In the genomic region with DNA sequence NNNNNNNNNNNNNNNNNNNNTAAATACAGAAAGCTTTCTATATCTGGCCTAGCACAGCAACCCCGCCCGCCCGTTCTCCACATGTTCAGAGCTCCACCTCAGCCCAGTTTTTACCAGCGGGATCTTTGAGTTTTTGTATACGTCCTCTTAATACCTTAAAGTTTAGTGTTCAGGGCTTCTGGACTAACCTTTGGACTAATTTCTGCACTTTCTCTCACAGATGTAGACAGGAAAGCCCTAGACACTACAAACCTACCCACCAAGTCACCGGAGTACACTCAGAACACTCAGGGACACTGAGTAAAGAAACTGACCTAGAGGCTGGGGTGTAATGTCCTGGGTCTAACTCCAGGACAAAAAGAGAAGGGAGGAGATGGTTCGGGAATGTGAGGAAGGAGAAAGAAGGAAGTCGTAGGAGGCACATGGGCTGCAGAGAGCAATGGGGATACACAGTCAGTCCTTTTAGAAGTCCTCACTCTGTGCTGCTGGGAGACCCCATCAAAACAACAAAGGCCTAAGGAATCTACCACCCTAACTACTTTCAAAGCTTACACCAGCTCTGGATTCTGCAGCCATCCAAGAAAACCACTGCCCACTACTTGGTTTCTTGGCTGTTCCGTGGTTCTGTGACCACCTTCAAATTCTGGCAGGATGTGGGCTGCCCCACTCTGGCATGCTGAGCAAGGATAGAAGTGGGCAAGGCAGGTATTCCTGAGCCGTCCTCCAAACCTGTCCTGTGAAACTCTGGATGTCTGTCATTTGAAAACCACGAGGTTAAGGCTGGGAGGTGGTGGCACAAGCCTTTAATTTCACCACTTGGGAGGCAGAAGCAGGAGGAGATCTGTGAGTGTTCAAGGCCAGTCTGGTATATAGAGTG, we compare ENCODE assay signal across 8 mouse cellular contexts. TPM values are rescaled to one million over a fixed set of nuclear protein-coding genes. Genes with fewer than 3 reads are reported as not detected.
DNase-seq lines count a peak whose midpoint lies in the region; ATAC-seq and TF ChIP-seq lines count a peak whose summit lies in the region.

No protein-coding gene starts in this region.

- 0 out of 2 replicates have a peak overlapping the region, but pooled peaks have one; percentile 9 for H3K9ac ChIP-seq in kidney, embryonic 15.5 days
- H3K9ac ChIP-seq in MEL (ENCODE audit: control insufficient read depth, low read depth, low read length, poor library complexity, severe bottlenecking): peak overlapping the region; percentile 87
- peak overlapping the region; percentile 85 for H3K9ac ChIP-seq in heart, embryonic 13.5 days
- H3K9ac ChIP-seq in liver, embryonic 14.5 days (replicated peaks): peak overlapping the region; percentile 86

- ATAC-seq in kidney, embryonic 15.5 days (replicated peaks; ENCODE audit: low FRiP score): no peak
- ATAC-seq in heart, embryonic 13.5 days (ENCODE audit: extremely low read depth, insufficient number of reproducible peaks, low FRiP score, low TSS enrichment): no peak
- no peak for ATAC-seq in liver, embryonic 14.5 days (ENCODE audit: insufficient read depth)

- H3K27ac ChIP-seq in kidney, embryonic 15.5 days: peak overlapping the region; percentile 91
- H3K27ac ChIP-seq in MEL (ENCODE audit: control insufficient read depth, low read depth, low read length): peak overlapping the region; percentile 84
- H3K27ac ChIP-seq in heart, embryonic 13.5 days (replicated peaks): peak overlapping the region; percentile 100
- H3K27ac ChIP-seq in liver, embryonic 14.5 days: peak overlapping the region; percentile 94

- peaks cover 42% of the 10 kb centered on the region for H3K79me2 ChIP-seq in MEL (ENCODE audit: control insufficient read depth, insufficient read depth, low read length, poor library complexity)

- TF ChIP-seq EP300 in MEL (IDR thresholded peaks at IDR 0.05; ENCODE audit: low read depth in 1 of 2, low read length in 2 of 2): peak in 1 of 2 experiments; percentile 28; a peak in 1 of 4 replicates
- no peak for TF ChIP-seq EP300 in liver, embryonic 14.5 days (IDR thresholded peaks at IDR 0.05; ENCODE audit: low read depth)

- peak overlapping the region; percentile 81; the same call in 1 of the 2 replicates for H3K4me2 ChIP-seq in kidney, embryonic 15.5 days
- H3K4me2 ChIP-seq in heart, embryonic 13.5 days: peak overlapping the region; percentile 83
- H3K4me2 ChIP-seq in liver, embryonic 14.5 days (ENCODE audit: low read depth): peak overlapping the region; percentile 99

- TF ChIP-seq POLR2A in MEL (IDR thresholded peaks at IDR 0.05; ENCODE audit: control insufficient read depth in 1 of 2, insufficient read depth in 1 of 2, low read depth in 1 of 2, low read length in 2 of 2, poor library complexity in 1 of 2): no peak

- H3K27me3 ChIP-seq in kidney, embryonic 15.5 days: no peaks in the 10 kb centered on the region
- H3K27me3 ChIP-seq in MEL (ENCODE audit: control insufficient read depth in 1 of 2, insufficient read depth in 2 of 2, low read length in 2 of 2): no peaks in the 10 kb centered on the region
- no peaks in the 10 kb centered on the region for H3K27me3 ChIP-seq in heart, embryonic 13.5 days (replicated peaks)
- H3K27me3 ChIP-seq in liver, embryonic 14.5 days (ENCODE audit: control insufficient read depth, insufficient read depth, low read length): no peaks in the 10 kb centered on the region

- no peak overlapping the region for H3K4me3 ChIP-seq in kidney, embryonic 15.5 days (replicated peaks)
- H3K4me3 ChIP-seq in MEL (ENCODE audit: control insufficient read depth in 1 of 2, insufficient read depth in 1 of 2, low read depth in 2 of 2, low read length in 2 of 2): peak overlapping the region; percentile 49 to 50
- peak overlapping the region; percentile 55; the same call in 1 of the 2 replicates for H3K4me3 ChIP-seq in heart, embryonic 13.5 days
- H3K4me3 ChIP-seq in liver, embryonic 14.5 days (ENCODE audit: insufficient read depth in 1 of 2, low read depth in 2 of 2, low read length in 2 of 2): peak overlapping the region in 1 of 2 experiments; percentile 3; a peak in 1 of 4 replicates

- 0 out of 2 replicates have a peak, but pooled peaks cover 2% of the 10 kb centered on the region for H3K36me3 ChIP-seq in kidney, embryonic 15.5 days
- H3K36me3 ChIP-seq in MEL (ENCODE audit: control insufficient read depth in 1 of 2, insufficient read depth in 2 of 2, low read length in 2 of 2): peaks cover 0 to 68% of the 10 kb centered on the region in 2 experiments; a peak in 2 of 4 replicates
- H3K36me3 ChIP-seq in heart, embryonic 13.5 days: peaks cover 16% of the 10 kb centered on the region
- H3K36me3 ChIP-seq in liver, embryonic 14.5 days (replicated peaks; ENCODE audit: control insufficient read depth, insufficient read depth, low read depth): peaks cover 26% of the 10 kb centered on the region

- 76% methylated on average over 11 of the region's 11 CpGs for WGBS in kidney, embryonic 15.5 days
- WGBS in heart, embryonic 13.5 days: 68% methylated on average over 11 of the region's 11 CpGs
- 33% methylated on average over 11 of the region's 11 CpGs for WGBS in liver, embryonic 14.5 days (ENCODE audit: insufficient replicate concordance)

- no peaks in the 10 kb centered on the region for H3K9me3 ChIP-seq in kidney, embryonic 15.5 days (replicated peaks)
- no peaks in the 10 kb centered on the region for H3K9me3 ChIP-seq in MEL (replicated peaks; ENCODE audit: insufficient read depth, low read length)
- no peaks in the 10 kb centered on the region for H3K9me3 ChIP-seq in heart, embryonic 13.5 days
- H3K9me3 ChIP-seq in liver, embryonic 14.5 days (ENCODE audit: control insufficient read depth, low read length): no peaks in the 10 kb centered on the region

- TF ChIP-seq RAD21 in MEL (IDR thresholded peaks at IDR 0.05; ENCODE audit: low read depth, low read length): no peak

- intact Hi-C loops in left cerebral cortex, postnatal 14 days (cut with DNase I): no loop called here

- no peak for TF ChIP-seq CTCF in MEL (IDR thresholded peaks at IDR 0.05 in 2 of 3, conservative IDR thresholded peaks at IDR 0.05 in 1 of 3; ENCODE audit: control insufficient read depth in 1 of 3, insufficient read depth in 1 of 3, low read depth in 2 of 3, low read length in 3 of 3, poor library complexity in 1 of 3, severe bottlenecking in 1 of 3)
- no peak for TF ChIP-seq CTCF in liver, embryonic 14.5 days (IDR thresholded peaks at IDR 0.05; ENCODE audit: low read depth)

- DNase-seq in kidney, postnatal 4 days: no peak
- peak; percentile 74 for DNase-seq in MEL (ENCODE audit: low read depth, low spot score)
- DNase-seq in liver, embryonic 14.5 days (ENCODE audit: low read depth in 3 of 3, low spot score in 3 of 3): no peak
- no peak for DNase-seq in left cerebral cortex, postnatal 14 days (ENCODE audit: low spot score in 2 of 2)
- no peak for DNase-seq in left cerebral cortex, adult 11 months (ENCODE audit: low spot score)
- DNase-seq in yolk sac, embryonic 10.5 days (ENCODE audit: low spot score): no peak

- H3K4me1 ChIP-seq in kidney, embryonic 15.5 days: peaks cover 63% of the 10 kb centered on the region
- peaks cover 46 to 59% of the 10 kb centered on the region in 2 experiments for H3K4me1 ChIP-seq in MEL (ENCODE audit: control insufficient read depth in 1 of 2, insufficient read depth in 2 of 2, low read length in 2 of 2)
- H3K4me1 ChIP-seq in heart, embryonic 13.5 days: peaks cover 80% of the 10 kb centered on the region
- peaks cover 67 to 70% of the 10 kb centered on the region in 2 experiments for H3K4me1 ChIP-seq in liver, embryonic 14.5 days (replicated peaks; ENCODE audit: control insufficient read depth in 2 of 2, insufficient read depth in 2 of 2, low read length in 1 of 2)

RNA-seq across cellular contexts. Expression of a gene that starts 15.8 kb away (rescaled TPM):
- 89.2 and 92.0 TPM in 2 replicates for polyA plus RNA-seq in kidney, embryonic 15.5 days (2015; fragmentation: Nextera tagmentation; extraction: Ambion mirVana)
- total RNA-seq in MEL (2012; rRNA removed): 388 and 394 TPM in 2 replicates
- polyA plus RNA-seq in MEL (2012; ENCODE audit: insufficient read depth in 1 of 2, insufficient read length in 2 of 2, low read depth in 1 of 2, low replicate concordance in 2 of 2, missing spikeins in 1 of 2): 100 to 1,000 TPM; 128 to 302 TPM
- 86.7 and 97.1 TPM in 2 replicates for polyA plus RNA-seq in heart, embryonic 13.5 days (2015; fragmentation: Nextera tagmentation; extraction: Ambion mirVana)
- polyA plus RNA-seq in liver, embryonic 14.5 days (2012; rRNA removed): 45.2 and 58.7 TPM in 2 replicates
- polyA plus RNA-seq in liver, embryonic 14.5 days (2014; fragmentation: Nextera tagmentation; extraction: Ambion mirVana): 115 and 132 TPM in 2 replicates
- 10 to 100 TPM; 50.0 to 54.2 TPM for total RNA-seq in left cerebral cortex, postnatal 14 days (2021)

RNA-seq across cellular contexts. Expression of a gene that starts 33.0 kb away (rescaled TPM):
- polyA plus RNA-seq in kidney, embryonic 15.5 days (2015; fragmentation: Nextera tagmentation; extraction: Ambion mirVana): 14.0 and 14.7 TPM in 2 replicates
- 31.4 and 45.3 TPM in 2 replicates for total RNA-seq in MEL (2012; rRNA removed)
- polyA plus RNA-seq in MEL (2012; ENCODE audit: insufficient read depth in 1 of 2, insufficient read length in 2 of 2, low read depth in 1 of 2, low replicate concordance in 2 of 2, missing spikeins in 1 of 2): 10 to 100 TPM in 1 of 2 experiments, not detected in 1; 33.5 TPM
- polyA plus RNA-seq in heart, embryonic 13.5 days (2015; fragmentation: Nextera tagmentation; extraction: Ambion mirVana): 1.3 and 1.7 TPM in 2 replicates
- polyA plus RNA-seq in liver, embryonic 14.5 days (2012; rRNA removed): 12.7 and 17.8 TPM in 2 replicates
- polyA plus RNA-seq in liver, embryonic 14.5 days (2014; fragmentation: Nextera tagmentation; extraction: Ambion mirVana): 9.1 and 10.5 TPM in 2 replicates
- 10 to 100 TPM; 51.3 to 57.7 TPM for total RNA-seq in left cerebral cortex, postnatal 14 days (2021)

RNA-seq across cellular contexts. Expression of a gene that starts 38.3 kb away (rescaled TPM):
- polyA plus RNA-seq in kidney, embryonic 15.5 days (2015; fragmentation: Nextera tagmentation; extraction: Ambion mirVana): 20.9 and 22.0 TPM in 2 replicates
- 4.3 and 5.5 TPM in 2 replicates for total RNA-seq in MEL (2012; rRNA removed)
- 10 to 100 TPM in 1 of 2 experiments, not detected in 1; 10.1 TPM for polyA plus RNA-seq in MEL (2012; ENCODE audit: insufficient read depth in 1 of 2, insufficient read length in 2 of 2, low read depth in 1 of 2, low replicate concordance in 2 of 2, missing spikeins in 1 of 2)
- polyA plus RNA-seq in heart, embryonic 13.5 days (2015; fragmentation: Nextera tagmentation; extraction: Ambion mirVana): 9.9 and 10.1 TPM in 2 replicates
- 1.1 and 1.3 TPM in 2 replicates for polyA plus RNA-seq in liver, embryonic 14.5 days (2012; rRNA removed)
- 0.74 and 0.82 TPM in 2 replicates for polyA plus RNA-seq in liver, embryonic 14.5 days (2014; fragmentation: Nextera tagmentation; extraction: Ambion mirVana)
- 1 to 10 TPM; 3.3 to 4.2 TPM for total RNA-seq in left cerebral cortex, postnatal 14 days (2021)

RNA-seq across cellular contexts. Expression of a gene that starts 54.2 kb away (rescaled TPM):
- polyA plus RNA-seq in kidney, embryonic 15.5 days (2015; fragmentation: Nextera tagmentation; extraction: Ambion mirVana): 15.1 and 17.4 TPM in 2 replicates
- 0.75 and 0.96 TPM in 2 replicates for total RNA-seq in MEL (2012; rRNA removed)
- 1 to 10 TPM in 1 of 2 experiments, not detected in 1; 1.9 TPM for polyA plus RNA-seq in MEL (2012; ENCODE audit: insufficient read depth in 1 of 2, insufficient read length in 2 of 2, low read depth in 1 of 2, low replicate concordance in 2 of 2, missing spikeins in 1 of 2)
- polyA plus RNA-seq in heart, embryonic 13.5 days (2015; fragmentation: Nextera tagmentation; extraction: Ambion mirVana): 1.1 and 1.5 TPM in 2 replicates
- polyA plus RNA-seq in liver, embryonic 14.5 days (2012; rRNA removed): 0.39 and 0.52 TPM in 2 replicates
- 0.25 TPM in 1 of 2 replicates, not detected in the other for polyA plus RNA-seq in liver, embryonic 14.5 days (2014; fragmentation: Nextera tagmentation; extraction: Ambion mirVana)
- not detected for total RNA-seq in left cerebral cortex, postnatal 14 days (2021)

RNA-seq across cellular contexts. Expression of a gene that starts 58.9 kb away (rescaled TPM):
- polyA plus RNA-seq in kidney, embryonic 15.5 days (2015; fragmentation: Nextera tagmentation; extraction: Ambion mirVana): 167 and 173 TPM in 2 replicates
- 125 and 127 TPM in 2 replicates for total RNA-seq in MEL (2012; rRNA removed)
- 100 to 1,000 TPM in 1 of 2 experiments, not detected in 1; 188 TPM for polyA plus RNA-seq in MEL (2012; ENCODE audit: insufficient read depth in 1 of 2, insufficient read length in 2 of 2, low read depth in 1 of 2, low replicate concordance in 2 of 2, missing spikeins in 1 of 2)
- 131 and 150 TPM in 2 replicates for polyA plus RNA-seq in heart, embryonic 13.5 days (2015; fragmentation: Nextera tagmentation; extraction: Ambion mirVana)
- 63.1 and 73.1 TPM in 2 replicates for polyA plus RNA-seq in liver, embryonic 14.5 days (2012; rRNA removed)
- 60.5 and 62.0 TPM in 2 replicates for polyA plus RNA-seq in liver, embryonic 14.5 days (2014; fragmentation: Nextera tagmentation; extraction: Ambion mirVana)
- 100 to 1,000 TPM; 108 to 109 TPM for total RNA-seq in left cerebral cortex, postnatal 14 days (2021)

Comparison
In these comparisons a context has a peak if more than half of its experiments do, and no peak if none do; other contexts are left out.
1. H3K9ac ChIP-seq: peak in every context shown above with its lines; median percentile 87 in MEL; 86 in liver, embryonic 14.5 days; 85 in heart, embryonic 13.5 days; 9 in kidney, embryonic 15.5 days.